Mouse (Mus musculus): ENCODE data around the gene Sema3g. TPM values are rescaled to one million over a fixed set of nuclear protein-coding genes. Genes with fewer than 3 reads are reported as not detected.
A peak's percentile ranks its signal among the peaks of the same experiment; 100 is the strongest.

The Sema3g gene
- polyA plus RNA-seq, 1 experiment from 2014 or later: 0.51 TPM

DNA sequence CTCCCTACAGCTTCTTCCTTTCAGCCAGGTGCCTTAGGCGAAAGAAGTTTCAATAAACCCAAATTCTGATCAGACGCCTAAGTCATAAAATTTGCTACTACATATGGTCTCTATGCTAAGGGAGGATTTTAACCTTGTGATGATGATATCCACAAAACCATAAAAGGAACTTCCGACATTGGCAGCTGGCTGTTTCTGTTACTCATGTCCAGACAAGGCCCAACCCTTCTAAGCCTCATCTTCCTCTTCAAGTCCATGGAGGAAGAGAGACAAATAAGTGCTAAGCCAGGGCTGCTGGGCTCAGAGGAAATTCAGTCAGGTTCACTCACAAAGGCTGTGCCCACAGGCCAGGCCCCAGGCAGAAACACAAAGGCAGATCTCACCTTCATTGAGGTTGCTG, 28.3 kb upstream of the Sema3g start:
- Histone ChIP-seq H3K4me2 (ENCODE audit: low read depth, low read length) (no peak overlapping the region), H3K4me3 (ENCODE audit: low read depth, low read length) (no peak overlapping the region), H3K9ac (ENCODE audit: low read depth, low read length) (no peak overlapping the region), H3K4me1 (ENCODE audit: control insufficient read depth, insufficient read depth, low read length) (no peaks in the 10 kb centered on the region), H3K27me3 (replicated peaks; ENCODE audit: control insufficient read depth, insufficient read depth, low read length) (no peaks in the 10 kb centered on the region), H3K27ac (replicated peaks; ENCODE audit: low read depth, low read length) (no peak overlapping the region), H3K36me3 (ENCODE audit: control insufficient read depth, insufficient read depth, low read length) (peaks cover 97% of the 10 kb centered on the region), H3K9me3 (ENCODE audit: control insufficient read depth, low read length) (no peaks in the 10 kb centered on the region)
- no peak for DNase-seq (ENCODE audit: low spot score)
- ATAC-seq (ENCODE audit: low read depth): no peak
- WGBS: 95% methylated on average over 3 of the region's 3 CpGs

DNA sequence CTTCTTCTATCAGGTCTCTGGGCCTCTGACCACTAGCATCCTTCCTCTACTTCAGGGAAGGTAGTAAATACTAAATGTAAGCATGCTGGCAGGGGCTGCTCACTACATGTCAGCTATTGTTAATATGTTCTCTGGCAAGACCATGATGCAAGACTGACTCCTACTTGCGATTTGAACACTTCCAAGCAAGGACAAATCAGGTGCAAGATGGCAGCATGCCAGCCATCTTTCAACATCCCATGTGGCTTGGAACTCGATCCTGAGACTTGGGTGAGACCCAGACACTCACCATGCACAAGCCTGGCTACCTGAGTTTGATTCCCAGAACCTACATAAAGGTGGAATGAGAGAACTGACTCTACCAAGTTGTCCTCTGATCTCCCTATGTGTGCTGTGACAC, 25.7 kb upstream of the Sema3g start:
- no peak for ATAC-seq (ENCODE audit: low read depth)

GRCm38 (mm10) chr14:31193791-31194190, 23.9 kb upstream of the Sema3g start:
- DNase-seq (ENCODE audit: low spot score): no peak
- Histone ChIP-seq H3K27me3 (replicated peaks; ENCODE audit: control insufficient read depth, insufficient read depth, low read length) (no peaks in the 10 kb centered on the region), H3K27ac (replicated peaks; ENCODE audit: low read depth, low read length) (no peak overlapping the region), H3K9ac (ENCODE audit: low read depth, low read length) (no peak overlapping the region), H3K4me3 (ENCODE audit: low read depth, low read length) (no peak overlapping the region), H3K36me3 (ENCODE audit: control insufficient read depth, insufficient read depth, low read length) (peaks cover 92% of the 10 kb centered on the region), H3K4me2 (ENCODE audit: low read depth, low read length) (no peak overlapping the region), H3K9me3 (ENCODE audit: control insufficient read depth, low read length) (no peaks in the 10 kb centered on the region), H3K4me1 (ENCODE audit: control insufficient read depth, insufficient read depth, low read length) (no peaks in the 10 kb centered on the region)
- ATAC-seq (ENCODE audit: low read depth): no peak
- 78% methylated on average over 7 of the region's 7 CpGs for WGBS

More for the DNA sequence above, 25.7 kb upstream of the Sema3g start:
- H3K36me3 ChIP-seq (ENCODE audit: control insufficient read depth, insufficient read depth, low read length): peaks cover 93% of the 10 kb centered on the region
- WGBS: 62% methylated on average over 2 of the region's 2 CpGs
- H3K27ac ChIP-seq (replicated peaks; ENCODE audit: low read depth, low read length): no peak overlapping the region
- H3K9ac ChIP-seq (ENCODE audit: low read depth, low read length): no peak overlapping the region
- no peak for DNase-seq (ENCODE audit: low spot score)
- no peaks in the 10 kb centered on the region for H3K4me1 ChIP-seq (ENCODE audit: control insufficient read depth, insufficient read depth, low read length)
- H3K4me2 ChIP-seq (ENCODE audit: low read depth, low read length): no peak overlapping the region
- H3K9me3 ChIP-seq (ENCODE audit: control insufficient read depth, low read length): no peaks in the 10 kb centered on the region
- H3K27me3 ChIP-seq (replicated peaks; ENCODE audit: control insufficient read depth, insufficient read depth, low read length): no peaks in the 10 kb centered on the region
- no peak overlapping the region for H3K4me3 ChIP-seq (ENCODE audit: low read depth, low read length)

GRCm38 (mm10) chr14:31194441-31194840, 23.2 kb upstream of the Sema3g start:
- 94% methylated on average over 2 of the region's 2 CpGs for WGBS
- Histone ChIP-seq H3K9me3 (ENCODE audit: control insufficient read depth, low read length) (no peaks in the 10 kb centered on the region), H3K4me1 (ENCODE audit: control insufficient read depth, insufficient read depth, low read length) (no peaks in the 10 kb centered on the region), H3K4me2 (ENCODE audit: low read depth, low read length) (no peak overlapping the region), H3K36me3 (ENCODE audit: control insufficient read depth, insufficient read depth, low read length) (peaks cover 92% of the 10 kb centered on the region), H3K27me3 (replicated peaks; ENCODE audit: control insufficient read depth, insufficient read depth, low read length) (no peaks in the 10 kb centered on the region), H3K4me3 (ENCODE audit: low read depth, low read length) (no peak overlapping the region), H3K27ac (replicated peaks; ENCODE audit: low read depth, low read length) (no peak overlapping the region), H3K9ac (ENCODE audit: low read depth, low read length) (no peak overlapping the region)
- no peak for ATAC-seq (ENCODE audit: low read depth)
- no peak for DNase-seq (ENCODE audit: low spot score)

DNA sequence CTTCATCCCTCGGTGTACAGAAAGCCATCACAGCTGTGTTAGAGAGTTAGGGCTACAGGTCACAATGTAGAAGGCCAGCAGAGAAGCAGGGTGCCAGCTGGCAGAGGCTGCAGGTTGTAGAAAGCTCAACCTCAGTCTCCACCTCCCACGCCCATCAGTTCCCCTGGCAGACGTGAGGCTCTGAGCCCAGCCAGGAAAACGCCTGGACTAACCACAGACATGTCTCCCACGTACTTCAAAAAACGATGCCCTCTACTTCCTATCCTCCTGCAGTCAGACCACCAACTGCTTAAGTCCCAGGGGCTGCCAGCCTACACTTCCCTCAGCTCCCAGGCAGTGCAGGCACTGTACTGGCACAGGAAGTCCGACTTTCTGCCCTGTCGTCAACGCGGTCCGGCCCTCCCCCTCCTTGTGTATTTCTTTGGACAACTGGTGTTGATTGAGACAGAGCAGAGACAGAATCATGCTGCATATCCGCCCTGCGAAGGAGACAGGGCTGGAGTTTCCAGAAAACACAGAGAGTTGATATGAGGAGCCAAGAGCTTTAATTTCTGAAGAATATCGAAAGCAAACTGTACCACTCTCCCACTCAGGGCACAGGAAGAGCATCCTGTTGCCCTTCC, 22.7 kb upstream of the Sema3g start:
- Histone ChIP-seq H3K4me3 (ENCODE audit: low read depth, low read length) (no peak overlapping the region), H3K27me3 (replicated peaks; ENCODE audit: control insufficient read depth, insufficient read depth, low read length) (no peaks in the 10 kb centered on the region), H3K36me3 (ENCODE audit: control insufficient read depth, insufficient read depth, low read length) (peaks cover 91% of the 10 kb centered on the region), H3K9ac (ENCODE audit: low read depth, low read length) (no peak overlapping the region), H3K4me1 (ENCODE audit: control insufficient read depth, insufficient read depth, low read length) (no peaks in the 10 kb centered on the region), H3K9me3 (ENCODE audit: control insufficient read depth, low read length) (no peaks in the 10 kb centered on the region), H3K27ac (replicated peaks; ENCODE audit: low read depth, low read length) (no peak overlapping the region), H3K4me2 (ENCODE audit: low read depth, low read length) (no peak overlapping the region)
- DNase-seq (ENCODE audit: low spot score) (no peak), ATAC-seq (ENCODE audit: low read depth) (no peak)
- 73% methylated on average over 14 of the region's 14 CpGs for WGBS

DNA sequence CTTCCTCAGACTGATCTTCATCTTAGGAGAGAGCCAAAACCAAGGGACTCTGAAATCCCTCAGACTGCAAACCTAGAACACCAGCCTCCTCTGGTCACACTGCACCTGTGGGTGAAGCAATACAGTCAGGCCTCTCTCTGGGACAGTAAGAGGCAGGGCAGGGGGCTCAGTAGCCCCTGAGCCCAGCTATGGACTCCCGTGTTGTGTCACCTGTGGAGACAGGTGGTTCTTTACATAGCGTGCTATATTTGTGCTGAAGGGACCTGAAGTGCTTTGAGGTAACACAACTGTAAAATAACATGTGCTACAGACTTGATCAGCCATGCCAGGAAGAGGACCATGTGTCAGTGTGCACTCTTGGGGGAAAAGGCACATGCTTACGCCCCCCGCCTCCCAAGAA, 22.1 kb upstream of the Sema3g start:
- H3K9me3 ChIP-seq (ENCODE audit: control insufficient read depth, low read length): no peaks in the 10 kb centered on the region
- peaks cover 91% of the 10 kb centered on the region for H3K36me3 ChIP-seq (ENCODE audit: control insufficient read depth, insufficient read depth, low read length)
- no peak for ATAC-seq (ENCODE audit: low read depth)
- no peaks in the 10 kb centered on the region for H3K27me3 ChIP-seq (replicated peaks; ENCODE audit: control insufficient read depth, insufficient read depth, low read length)
- H3K4me2 ChIP-seq (ENCODE audit: low read depth, low read length): no peak overlapping the region
- no peak overlapping the region for H3K4me3 ChIP-seq (ENCODE audit: low read depth, low read length)
- no peak for DNase-seq (ENCODE audit: low spot score)
- no peak overlapping the region for H3K9ac ChIP-seq (ENCODE audit: low read depth, low read length)
- no peak overlapping the region for H3K27ac ChIP-seq (replicated peaks; ENCODE audit: low read depth, low read length)
- WGBS: 94% methylated on average over 4 of the region's 4 CpGs
- H3K4me1 ChIP-seq (ENCODE audit: control insufficient read depth, insufficient read depth, low read length): no peaks in the 10 kb centered on the region

- Histone ChIP-seq H3K4me3 (ENCODE audit: low read depth, low read length) (no peak overlapping the region), H3K4me1 (ENCODE audit: control insufficient read depth, insufficient read depth, low read length) (no peaks in the 10 kb centered on the region), H3K27ac (replicated peaks; ENCODE audit: low read depth, low read length) (no peak overlapping the region), H3K27me3 (replicated peaks; ENCODE audit: control insufficient read depth, insufficient read depth, low read length) (no peaks in the 10 kb centered on the region), H3K36me3 (ENCODE audit: control insufficient read depth, insufficient read depth, low read length) (peaks cover 91% of the 10 kb centered on the region), H3K9ac (ENCODE audit: low read depth, low read length) (no peak overlapping the region), H3K4me2 (ENCODE audit: low read depth, low read length) (no peak overlapping the region), H3K9me3 (ENCODE audit: control insufficient read depth, low read length) (no peaks in the 10 kb centered on the region)
- ATAC-seq (ENCODE audit: low read depth): no peak
- no peak for DNase-seq (ENCODE audit: low spot score)
Observed at GRCm38 (mm10) chr14:31195968-31196367, 21.7 kb upstream of the Sema3g start.

GRCm38 (mm10) chr14:31197547-31198516, 19.8 kb upstream of the Sema3g start:
- ATAC-seq (ENCODE audit: low read depth) (peak; percentile 81), DNase-seq (ENCODE audit: low spot score) (peak; percentile 78)
- no peak overlapping the region; the same call in 1 of the 2 replicates for H3K27ac ChIP-seq (replicated peaks; ENCODE audit: low read depth, low read length)
- no peak overlapping the region for H3K9ac ChIP-seq (ENCODE audit: low read depth, low read length)
- no peaks in the 10 kb centered on the region for H3K4me1 ChIP-seq (ENCODE audit: control insufficient read depth, insufficient read depth, low read length)
- no peaks in the 10 kb centered on the region for H3K27me3 ChIP-seq (replicated peaks; ENCODE audit: control insufficient read depth, insufficient read depth, low read length)
- H3K9me3 ChIP-seq (ENCODE audit: control insufficient read depth, low read length): no peaks in the 10 kb centered on the region
- H3K4me2 ChIP-seq (ENCODE audit: low read depth, low read length): no peak overlapping the region
- H3K4me3 ChIP-seq (ENCODE audit: low read depth, low read length): no peak overlapping the region
- 60% methylated on average over 16 of the region's 16 CpGs for WGBS
- H3K36me3 ChIP-seq (ENCODE audit: control insufficient read depth, insufficient read depth, low read length): peaks cover 91% of the 10 kb centered on the region
